19 mouse cellular contexts compared by ENCODE assay signal in genomic region chr3:107733329-107733728, GRCm38 (mm10).
"Had no signal": no experiment of that assay in that cellular context is flagged by ENCODE, and none has a peak within 500 bp of the region (broad histone marks: within the 10 kb centered on the region; RNA-seq: fewer than 3 reads in every experiment).

No protein-coding gene starts in this region.

- ATAC-seq: midbrain, embryonic 13.5 days; midbrain, embryonic 16.5 days had no signal

- H3K27me3 ChIP-seq: liver, embryonic 13.5 days; lung, embryonic 15.5 days; midbrain, embryonic 13.5 days; neural tube, embryonic 13.5 days had no signal

- H3K9ac ChIP-seq: liver, embryonic 13.5 days; lung, embryonic 15.5 days; midbrain, embryonic 13.5 days; neural tube, embryonic 13.5 days had no signal

- H3K4me3 ChIP-seq: left cerebral cortex, adult 2 months; liver, embryonic 13.5 days; lung, embryonic 15.5 days; megakaryocyte, embryonic 14.5 days; midbrain, embryonic 10.5 days; midbrain, embryonic 13.5 days; myocyte; neural tube, embryonic 13.5 days had no signal

- H3K36me3 ChIP-seq: liver, embryonic 13.5 days; lung, embryonic 15.5 days; midbrain, embryonic 10.5 days; midbrain, embryonic 13.5 days; neural tube, embryonic 13.5 days had no signal

- H3K27ac ChIP-seq: left cerebral cortex, adult 2 months; liver, embryonic 13.5 days; lung, embryonic 15.5 days; midbrain, embryonic 10.5 days; midbrain, embryonic 13.5 days; neural tube, embryonic 13.5 days had no signal

- H3K4me1 ChIP-seq: liver, embryonic 13.5 days; lung, embryonic 15.5 days; midbrain, embryonic 10.5 days; midbrain, embryonic 13.5 days; neural tube, embryonic 13.5 days had no signal

- DNase-seq: kidney, adult 9 months; kidney, postnatal 10 days; kidney, postnatal 36 days; layer of hippocampus, postnatal 36 days; liver, embryonic 13.5 days; lung, postnatal 10 days; lung, postnatal 36 days; retina, postnatal 1 day; right cerebral cortex, postnatal 25 days; thymus, adult 18-20 months; thymus, postnatal 36 days had no signal

- H3K9me3 ChIP-seq: liver, embryonic 13.5 days; lung, embryonic 15.5 days; megakaryocyte, embryonic 14.5 days; midbrain, embryonic 10.5 days; midbrain, embryonic 13.5 days; neural tube, embryonic 13.5 days had no signal

- H3K4me2 ChIP-seq: liver, embryonic 13.5 days; lung, embryonic 15.5 days; midbrain, embryonic 13.5 days; neural tube, embryonic 13.5 days had no signal
